Mouse (Mus musculus): ENCODE measurements around the gene Pitpnc1. TPM values are rescaled to one million over a fixed set of nuclear protein-coding genes. Genes with fewer than 3 reads are reported as not detected.

Pitpnc1 gene
- total RNA-seq, 2 experiments from 2014 or later, result 53.2 to 54.7 TPM

DNA sequence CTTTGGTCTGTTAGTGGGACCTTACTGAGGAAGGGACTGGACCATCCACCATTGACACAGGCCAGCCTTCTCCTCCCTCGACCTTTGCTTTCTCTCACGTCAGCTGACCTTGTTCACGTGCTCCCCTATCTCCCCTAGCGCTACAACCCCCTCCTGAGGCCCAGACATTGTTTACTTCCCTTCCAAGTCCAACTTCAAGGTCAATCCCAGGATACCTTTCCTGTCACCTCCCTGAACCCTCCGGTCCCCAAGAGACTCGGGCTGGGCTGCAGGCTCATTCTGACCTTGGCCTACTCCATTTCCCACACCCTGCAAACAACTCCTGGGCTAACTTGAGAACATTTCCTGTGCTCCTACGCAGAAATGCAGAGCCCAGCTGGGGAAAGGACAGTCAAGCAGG lies 193.6 kb downstream of the Pitpnc1 start:
- no peak for DNase-seq

GRCm38 (mm10) chr11:107276337-107276736 lies 194.2 kb downstream of the Pitpnc1 start:
- DNase-seq, result no peak

GRCm38 (mm10) chr11:107275902-107276301 lies 194.6 kb downstream of the Pitpnc1 start:
- DNase-seq, result peak; percentile 31

DNA sequence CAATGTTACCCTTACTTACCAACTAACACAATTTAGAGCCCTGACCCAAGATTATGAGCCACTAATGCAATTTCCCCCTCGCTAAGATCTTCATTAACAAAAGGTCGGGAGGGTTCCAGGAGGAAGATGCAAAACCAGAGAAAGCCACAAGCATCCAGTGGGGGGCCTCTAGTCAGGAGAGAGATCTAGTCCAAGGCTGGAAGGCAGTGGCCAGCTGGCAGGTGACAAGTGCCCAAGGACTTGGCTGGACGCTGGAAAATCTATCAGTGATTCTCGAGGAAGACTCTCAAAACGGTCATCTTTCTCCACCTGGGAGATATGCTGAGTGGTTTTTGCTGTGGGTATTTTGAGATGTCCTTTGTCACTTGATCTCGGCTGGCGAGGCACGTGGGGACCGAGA lies 196.3 kb downstream of the Pitpnc1 start:
- no peak for DNase-seq

GRCm38 (mm10) chr11:107272351-107272975 lies 198.0 kb downstream of the Pitpnc1 start:
- DNase-seq, result peak; percentile 37

- no peak for DNase-seq
Measured at GRCm38 (mm10) chr11:107270564-107270963, 199.9 kb downstream of the Pitpnc1 start.

GRCm38 (mm10) chr11:107267522-107267921 lies 203.0 kb downstream of the Pitpnc1 start:
- no peak for DNase-seq

DNA sequence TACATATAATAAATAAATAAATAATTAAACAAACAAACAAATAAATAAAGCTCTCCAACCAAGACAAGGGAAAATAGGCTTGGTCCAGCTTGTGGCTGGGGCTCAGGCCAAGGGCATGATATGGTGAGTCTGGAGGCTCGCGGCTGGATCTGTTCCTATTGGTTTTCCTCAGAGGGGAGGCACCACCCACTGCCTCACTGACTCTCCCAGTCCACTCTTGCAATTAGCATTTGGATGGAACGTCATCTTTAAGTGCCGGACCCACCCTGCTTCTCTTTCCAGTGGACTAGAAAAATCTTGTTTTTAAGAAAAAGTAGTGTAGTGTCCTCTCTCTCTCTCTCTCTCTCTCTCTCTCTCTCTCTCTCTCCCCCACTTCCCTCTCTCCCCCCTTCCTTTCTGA lies 204.6 kb downstream of the Pitpnc1 start:
- no peak for DNase-seq

- peak; percentile 52 for DNase-seq
Measured at GRCm38 (mm10) chr11:107264889-107265615, 205.4 kb downstream of the Pitpnc1 start.

GRCm38 (mm10) chr11:107263838-107264237 lies 206.7 kb downstream of the Pitpnc1 start:
- DNase-seq, result no peak

- DNase-seq, result no peak
Measured at GRCm38 (mm10) chr11:107259428-107259827, 211.1 kb downstream of the Pitpnc1 start.

GRCm38 (mm10) chr11:107255185-107255584 lies 215.3 kb downstream of the Pitpnc1 start:
- DNase-seq, result peak; percentile 48

DNA sequence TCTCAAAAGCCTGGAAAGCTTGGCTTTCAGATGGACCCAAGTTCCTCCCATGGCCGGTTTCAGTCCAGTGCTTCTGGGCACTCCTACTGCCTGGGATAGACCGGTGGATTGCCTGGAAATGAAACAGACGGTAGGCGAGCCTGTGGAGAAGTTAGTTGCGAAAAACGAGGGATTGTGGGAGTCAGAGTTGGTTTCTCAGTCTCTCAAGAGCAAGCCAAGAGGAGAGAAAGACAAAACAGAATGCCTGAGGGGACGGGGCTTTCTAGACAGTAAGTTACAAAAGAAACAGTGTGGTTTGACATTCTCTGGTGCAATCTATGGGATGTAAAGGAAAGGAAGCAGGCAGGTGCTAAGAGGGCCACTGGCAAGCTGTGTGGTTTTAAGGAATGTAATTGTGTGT lies 216.3 kb downstream of the Pitpnc1 start:
- DNase-seq, result no peak

DNA sequence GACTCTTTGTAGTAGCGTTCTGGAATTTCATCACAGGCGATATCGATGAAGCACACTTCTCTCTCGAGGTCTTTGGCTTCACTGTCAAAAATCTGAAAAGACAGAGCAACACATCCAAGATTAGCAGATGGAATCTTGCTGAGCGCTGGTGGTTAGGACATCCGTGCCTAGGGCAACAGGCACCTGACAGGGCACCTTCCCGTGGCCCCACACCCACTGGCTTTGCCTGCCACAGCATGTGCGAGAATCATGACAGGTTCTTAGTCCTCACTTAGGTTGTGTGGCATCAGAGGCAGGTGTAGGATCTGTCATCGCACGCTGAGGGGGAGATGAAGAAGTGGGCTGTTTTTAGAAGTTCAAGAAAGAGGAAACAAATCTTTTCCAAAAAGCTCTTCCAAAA lies 218.5 kb downstream of the Pitpnc1 start:
- DNase-seq, result no peak

DNA sequence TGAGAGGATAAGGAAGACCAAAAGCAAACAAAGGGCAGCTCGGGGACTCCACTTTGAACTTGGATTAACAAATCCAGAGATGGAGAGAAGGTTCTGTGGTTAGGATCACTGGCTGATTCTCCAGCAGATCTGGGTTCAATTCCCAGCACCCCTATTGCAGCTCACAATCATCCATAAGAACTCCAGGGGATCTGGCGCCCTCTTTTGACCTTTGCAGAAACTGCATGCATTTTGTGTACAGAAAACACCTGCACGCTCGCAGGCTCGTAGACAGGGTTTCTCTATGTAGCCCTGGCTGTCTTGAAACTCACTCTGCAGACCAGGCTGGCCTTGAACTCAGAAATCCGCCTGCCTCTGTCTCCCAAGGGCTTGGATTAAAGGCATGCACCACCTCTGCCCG lies 219.0 kb downstream of the Pitpnc1 start:
- no peak for DNase-seq

- DNase-seq, result no peak
Measured at GRCm38 (mm10) chr11:107250882-107251281, 219.6 kb downstream of the Pitpnc1 start.

DNA sequence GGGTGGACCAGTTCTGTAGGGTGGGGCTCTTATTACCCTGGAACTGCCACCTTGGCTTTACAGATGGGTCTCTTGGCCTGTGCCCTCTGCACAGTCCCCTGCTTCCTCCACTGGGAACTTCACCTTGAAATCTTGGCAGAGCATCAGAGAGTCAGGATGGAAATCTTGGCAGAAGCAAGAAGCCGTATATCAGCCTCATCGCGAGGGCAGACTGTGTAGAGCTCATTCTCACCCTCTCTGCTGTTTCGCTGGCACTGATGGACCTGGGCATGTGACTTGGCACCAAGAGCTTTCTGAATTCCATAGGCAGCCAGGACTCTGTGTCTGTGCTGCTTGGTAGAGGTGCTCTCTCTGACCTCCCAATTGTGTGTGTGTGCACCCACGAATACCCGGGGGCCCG lies 221.7 kb downstream of the Pitpnc1 start:
- DNase-seq, result no peak

GRCm38 (mm10) chr11:107245657-107246056 lies 224.8 kb downstream of the Pitpnc1 start:
- no peak for DNase-seq

DNA sequence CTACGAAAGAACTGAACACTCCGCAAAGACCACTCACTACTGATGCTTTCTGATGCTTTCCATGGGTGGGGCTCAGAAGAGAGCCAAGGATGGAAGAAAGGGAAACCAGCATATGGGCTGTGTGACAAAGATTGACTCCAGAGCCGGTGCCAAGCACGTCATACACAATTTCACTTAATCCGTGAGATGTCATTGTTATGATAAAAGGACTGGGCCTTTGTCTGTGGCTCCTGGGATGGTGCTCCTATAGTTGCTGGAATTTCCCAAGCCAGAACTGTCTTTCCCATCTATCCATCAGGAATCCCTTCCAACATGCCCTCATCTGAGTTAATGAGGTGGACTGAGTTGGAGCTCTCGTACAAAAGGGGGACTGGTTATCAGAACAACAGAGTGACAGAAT lies 227.4 kb downstream of the Pitpnc1 start:
- no peak for DNase-seq

DNA sequence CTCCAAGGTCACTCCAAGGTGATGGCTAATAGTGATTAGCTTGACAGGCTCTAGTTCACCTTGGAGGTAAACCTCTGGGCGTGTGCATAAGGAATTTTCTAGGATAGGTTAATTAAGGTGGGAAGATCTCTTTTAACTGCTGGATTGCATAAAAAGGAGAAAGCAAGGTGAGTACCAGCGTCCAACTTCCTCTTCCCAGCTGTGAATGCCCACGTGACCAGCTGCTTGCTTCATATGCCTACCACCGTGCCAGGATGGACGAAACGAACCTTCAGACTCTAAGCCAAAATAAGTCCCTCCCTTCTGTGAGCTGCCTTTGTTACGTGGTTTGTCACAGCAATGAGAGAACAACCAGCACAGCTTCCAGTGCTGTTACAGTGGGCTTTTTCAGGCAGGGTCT lies 228.8 kb downstream of the Pitpnc1 start:
- no peak for DNase-seq

GRCm38 (mm10) chr11:107238506-107238905 lies 232.0 kb downstream of the Pitpnc1 start:
- DNase-seq, result no peak

DNA sequence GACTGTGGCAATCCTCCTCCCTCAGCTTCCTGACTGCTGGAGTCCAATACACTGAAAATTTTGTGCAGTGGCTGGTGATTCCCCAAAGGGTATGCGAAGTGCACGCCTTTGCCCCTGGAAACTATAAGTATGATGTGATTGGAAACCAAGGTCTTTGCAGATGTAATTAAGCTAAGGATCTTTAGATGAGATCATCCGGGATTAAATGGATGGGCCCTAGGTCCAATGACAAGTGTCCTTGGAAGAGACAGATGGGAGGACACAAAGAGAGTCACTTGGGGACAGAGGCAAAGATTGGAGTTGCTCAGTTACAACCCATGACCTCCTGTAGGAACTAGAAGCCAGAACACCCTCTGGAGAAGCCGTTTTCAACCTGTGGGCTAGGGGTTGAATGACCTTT lies 233.0 kb downstream of the Pitpnc1 start:
- no peak for DNase-seq

DNA sequence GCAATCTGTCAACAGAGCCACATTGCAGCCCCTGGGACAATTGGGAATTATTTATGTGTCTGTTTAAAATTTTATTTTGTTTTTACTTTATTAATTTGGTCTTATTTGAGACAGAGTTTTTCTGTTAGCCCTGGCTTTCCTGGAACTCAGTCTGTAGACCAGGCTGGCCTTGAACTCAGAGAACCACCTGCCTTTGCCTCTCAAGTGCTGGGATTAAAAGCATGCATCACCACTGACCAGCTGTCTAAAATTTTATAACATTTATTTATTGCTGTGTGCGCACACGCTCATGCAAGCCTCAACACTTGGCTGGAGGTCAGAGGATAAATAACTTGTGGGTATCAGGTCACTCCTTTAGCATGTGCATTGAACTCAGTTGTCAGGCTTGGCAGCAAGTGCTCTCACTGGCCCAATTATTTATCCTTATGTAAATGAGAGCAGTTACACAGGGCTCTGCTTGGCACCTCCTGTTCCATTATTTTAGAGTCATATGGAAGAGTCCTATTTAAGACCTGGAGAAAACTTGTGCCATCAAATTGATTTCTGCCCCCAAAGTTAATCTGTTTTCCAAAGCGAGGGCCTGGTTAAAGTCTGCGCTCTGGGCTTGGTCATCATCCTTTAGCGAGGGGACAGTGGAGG lies 237.1 kb downstream of the Pitpnc1 start:
- DNase-seq, result no peak

- no peak for DNase-seq
Measured at GRCm38 (mm10) chr11:107230128-107230527, 240.4 kb downstream of the Pitpnc1 start.

All from gastrocnemius, postnatal 10 days (tissue).